Mouse (Mus musculus) intestine, embryonic 14.5 days (tissue): Measurements from ENCODE around the gene Olfr308. TPM values are rescaled to one million over a fixed set of nuclear protein-coding genes. Genes with fewer than 3 reads are reported as not detected.
"Not testable (repeated sequence)": the region's sequence is repeated elsewhere in the genome, so short reads cannot be mapped to it uniquely, and the experiment has no call there.

Source experiments
- ATAC-seq: fragments of 200-750 bp; cut with Nextera tagmentation; replicated peaks from 2 replicates; pipeline ENCODE4 v1.8.0; 2017; ENCODE audit warnings: low read depth, moderate number of reproducible peaks, moderate TSS enrichment, moderate library complexity; ENCODE audit not compliant: low FRiP score, low TSS enrichment
- DNase-seq: peaks from one replicate; pipeline ENCODE4 v3.0.0-alpha.2; 2018; ENCODE audit warnings: low spot score
- H3K27ac ChIP-seq: fragments of 300-500 bp; sonication (generic); 2 replicates; pipeline ENCODE4 v1.5.1; 2014; ENCODE audit warnings: low read depth, mild to moderate bottlenecking, control low read depth
- H3K27me3 ChIP-seq: fragments of 300-500 bp; sonication (generic); replicated peaks from 2 replicates; pipeline ENCODE4 v1.6.1; 2014; ENCODE audit warnings: low read length, control low read depth; ENCODE audit not compliant: control insufficient read depth, insufficient read depth
- H3K36me3 ChIP-seq: fragments of 300-500 bp; sonication (generic); 2 replicates; pipeline ENCODE4 v1.6.1; 2014; ENCODE audit warnings: low read length, control low read depth; ENCODE audit not compliant: control insufficient read depth, insufficient read depth
- H3K4me1 ChIP-seq: fragments of 300-500 bp; sonication (generic); replicated peaks from 2 replicates; pipeline ENCODE4 v1.6.1; 2014; ENCODE audit warnings: low read length, control low read depth, mixed read lengths; ENCODE audit not compliant: control insufficient read depth, insufficient read depth
- H3K4me2 ChIP-seq: fragments of 300-500 bp; sonication (generic); 2 replicates; pipeline ENCODE4 v1.6.1; 2014; ENCODE audit warnings: low read length
- H3K4me3 ChIP-seq: fragments of 300-500 bp; sonication (generic); 2 replicates; pipeline ENCODE4 v1.5.1; 2014; ENCODE audit warnings: low read depth, low read length, control low read depth, mixed read lengths
- H3K9ac ChIP-seq: fragments of 300-500 bp; sonication (generic); 2 replicates; pipeline ENCODE4 v1.6.1; 2014; ENCODE audit warnings: mild to moderate bottlenecking, low read length
- H3K9me3 ChIP-seq: fragments of 300-500 bp; sonication (generic); 2 replicates; pipeline ENCODE4 v1.6.1; 2016; ENCODE audit warnings: low read length, control low read depth; ENCODE audit not compliant: control insufficient read depth
- WGBS: fragments of 180-500 bp; shearing (Covaris S2); extraction: QIAGEN DNeasy Blood & Tissue Kit; methylation state at CpG from one replicate; pipeline ENCODE4 v1.1.7; 2014; 5-methylcytosine and 5-hydroxymethylcytosine counted together
- polyA plus RNA-seq: library from polyadenylated mRNA; unstranded; fragments of >200 nt; fragmentation: Nextera tagmentation; extraction: Ambion mirVana; gene quantifications from 2 replicates; pipeline ENCODE4 v1.2.1, GENCODE M21; 2014

The Olfr308 gene
- polyA plus RNA-seq, result not detected in 2 replicates

GRCm38 (mm10) chr7:86325530-86325929 lies at the start of gene Olfr308:
Olfr308 (minus strand) TSS chr7:86325630.
- H3K27me3 ChIP-seq, result no peaks in the 10 kb centered on the region
- H3K4me3 ChIP-seq, result no peak within 1 kb of the TSS

GRCm38 (mm10) chr7:86366828-86367227 lies 41.4 kb upstream of the Olfr308 start, which contains the start of gene Olfr305:
Olfr305 (minus strand) TSS chr7:86366928.
- Histone ChIP-seq H3K4me3 (no peak within 1 kb of the TSS), H3K4me1 (no peaks in the 10 kb centered on the region), H3K4me2 (no peak within 1 kb of the TSS), H3K9ac (no peak within 1 kb of the TSS), H3K27me3 (no peaks in the 10 kb centered on the region), H3K9me3 (no peaks in the 10 kb centered on the region), H3K36me3 (no peaks in the 10 kb centered on the region), H3K27ac (no peak within 1 kb of the TSS)
- no peak for ATAC-seq
- DNase-seq, result no peak
- WGBS, result 84% methylated on average over 1 of the region's 1 CpGs

More at GRCm38 (mm10) chr7:86325530-86325929, at the start of gene Olfr308:
- DNase-seq (no peak), ATAC-seq (no peak)
- no peak within 1 kb of the TSS for H3K4me2 ChIP-seq
- H3K4me1 ChIP-seq, result no peaks in the 10 kb centered on the region
- H3K9ac ChIP-seq, result no peak within 1 kb of the TSS
- no peaks in the 10 kb centered on the region for H3K36me3 ChIP-seq
- no peak within 1 kb of the TSS for H3K27ac ChIP-seq
- H3K9me3 ChIP-seq, result no peaks in the 10 kb centered on the region

- WGBS, result 90% methylated on average over 9 of the region's 9 CpGs
- not testable (repeated sequence) for H3K4me3 ChIP-seq, H3K4me1 ChIP-seq, H3K36me3 ChIP-seq, H3K27me3 ChIP-seq, DNase-seq, H3K4me2 ChIP-seq, H3K9me3 ChIP-seq, H3K27ac ChIP-seq, ATAC-seq, H3K9ac ChIP-seq
These were observed 20.9 kb upstream of the Olfr308 start for GRCm38 (mm10) chr7:86346296-86346695.

GRCm38 (mm10) chr7:86344253-86344652 lies 18.8 kb upstream of the Olfr308 start:
- 77% methylated on average over 3 of the region's 3 CpGs for WGBS
- DNase-seq (no peak), ATAC-seq (no peak)
- H3K27me3 ChIP-seq, result no peaks in the 10 kb centered on the region
- no peak overlapping the region for H3K9ac ChIP-seq
- no peaks in the 10 kb centered on the region for H3K4me1 ChIP-seq
- no peaks in the 10 kb centered on the region for H3K36me3 ChIP-seq
- no peak overlapping the region for H3K27ac ChIP-seq
- H3K9me3 ChIP-seq, result no peaks in the 10 kb centered on the region
- H3K4me3 ChIP-seq, result no peak overlapping the region
- H3K4me2 ChIP-seq, result no peak overlapping the region

- no peak overlapping the region for H3K27ac ChIP-seq
- no peaks in the 10 kb centered on the region for H3K27me3 ChIP-seq
- ATAC-seq (no peak), DNase-seq (no peak)
- H3K9me3 ChIP-seq, result no peaks in the 10 kb centered on the region
- no peak overlapping the region for H3K4me2 ChIP-seq
- WGBS, result 72% methylated on average over 14 of the region's 14 CpGs
- no peak overlapping the region for H3K9ac ChIP-seq
- no peaks in the 10 kb centered on the region for H3K36me3 ChIP-seq
- H3K4me3 ChIP-seq, result no peak overlapping the region
- H3K4me1 ChIP-seq, result no peaks in the 10 kb centered on the region
These were observed 17.6 kb upstream of the Olfr308 start for GRCm38 (mm10) chr7:86342881-86343565.

- Histone ChIP-seq H3K4me2 (no peak within 1 kb of the TSS), H3K27me3 (no peaks in the 10 kb centered on the region), H3K4me1 (no peaks in the 10 kb centered on the region), H3K9ac (no peak within 1 kb of the TSS), H3K9me3 (no peaks in the 10 kb centered on the region), H3K4me3 (no peak within 1 kb of the TSS), H3K27ac (no peak within 1 kb of the TSS), H3K36me3 (no peaks in the 10 kb centered on the region)
- no peak for DNase-seq
- ATAC-seq, result no peak
- WGBS, result 81% methylated on average over 1 of the region's 1 CpGs
These were observed 12.1 kb upstream of the Olfr308 start, which contains the start of gene Olfr307 for GRCm38 (mm10) chr7:86337486-86337885. Olfr307 (minus strand) TSS chr7:86337586.

- no peaks in the 10 kb centered on the region for H3K27me3 ChIP-seq
- H3K4me1 ChIP-seq, result no peaks in the 10 kb centered on the region
- no peak overlapping the region for H3K4me3 ChIP-seq
- H3K4me2 ChIP-seq, result no peak overlapping the region
- no peak overlapping the region for H3K9ac ChIP-seq
- DNase-seq (no peak), ATAC-seq (no peak)
- 90% methylated on average over 2 of the region's 2 CpGs for WGBS
- no peaks in the 10 kb centered on the region for H3K9me3 ChIP-seq
- H3K27ac ChIP-seq, result no peak overlapping the region
- no peaks in the 10 kb centered on the region for H3K36me3 ChIP-seq
These were observed 4.1 kb downstream of the Olfr308 start for GRCm38 (mm10) chr7:86321323-86321722.

- no peaks in the 10 kb centered on the region for H3K4me1 ChIP-seq
- H3K27ac ChIP-seq, result no peak within 1 kb of the TSS
- ATAC-seq (no peak), DNase-seq (no peak)
- no peaks in the 10 kb centered on the region for H3K27me3 ChIP-seq
- H3K36me3 ChIP-seq, result no peaks in the 10 kb centered on the region
- H3K4me2 ChIP-seq, result no peak within 1 kb of the TSS
- no peak within 1 kb of the TSS for H3K9ac ChIP-seq
- no peak within 1 kb of the TSS for H3K4me3 ChIP-seq
- 70% methylated on average over 2 of the region's 2 CpGs for WGBS
- H3K9me3 ChIP-seq, result no peaks in the 10 kb centered on the region
These were observed 11.8 kb downstream of the Olfr308 start, which contains the start of gene Olfr309 for GRCm38 (mm10) chr7:86313608-86314007. Olfr309 (minus strand) TSS chr7:86313708.

- H3K4me2 ChIP-seq, result no peak within 1 kb of the TSS
- WGBS, result 75% methylated on average over 1 of the region's 1 CpGs
- H3K4me3 ChIP-seq, result no peak within 1 kb of the TSS
- no peak for DNase-seq
- H3K4me1 ChIP-seq, result no peaks in the 10 kb centered on the region
- H3K36me3 ChIP-seq, result no peaks in the 10 kb centered on the region
- H3K27me3 ChIP-seq, result no peaks in the 10 kb centered on the region
- ATAC-seq, result no peak
- H3K9ac ChIP-seq, result no peak within 1 kb of the TSS
- no peaks in the 10 kb centered on the region for H3K9me3 ChIP-seq
- no peak within 1 kb of the TSS for H3K27ac ChIP-seq
These were observed 48.4 kb downstream of the Olfr308 start, which contains the start of gene Olfr310 for GRCm38 (mm10) chr7:86277072-86277471. Olfr310 (minus strand) TSS chr7:86277172.
